Mouse (Mus musculus): ENCODE data around the gene Cuedc2. TPM values are rescaled to one million over a fixed set of nuclear protein-coding genes. Genes with fewer than 3 reads are reported as not detected.
A peak's percentile ranks its signal among the peaks of the same experiment; 100 is the strongest.

Cuedc2 gene
- total and polyA plus RNA-seq, 3 experiments: 251 to 302 (median 297) TPM

DNA sequence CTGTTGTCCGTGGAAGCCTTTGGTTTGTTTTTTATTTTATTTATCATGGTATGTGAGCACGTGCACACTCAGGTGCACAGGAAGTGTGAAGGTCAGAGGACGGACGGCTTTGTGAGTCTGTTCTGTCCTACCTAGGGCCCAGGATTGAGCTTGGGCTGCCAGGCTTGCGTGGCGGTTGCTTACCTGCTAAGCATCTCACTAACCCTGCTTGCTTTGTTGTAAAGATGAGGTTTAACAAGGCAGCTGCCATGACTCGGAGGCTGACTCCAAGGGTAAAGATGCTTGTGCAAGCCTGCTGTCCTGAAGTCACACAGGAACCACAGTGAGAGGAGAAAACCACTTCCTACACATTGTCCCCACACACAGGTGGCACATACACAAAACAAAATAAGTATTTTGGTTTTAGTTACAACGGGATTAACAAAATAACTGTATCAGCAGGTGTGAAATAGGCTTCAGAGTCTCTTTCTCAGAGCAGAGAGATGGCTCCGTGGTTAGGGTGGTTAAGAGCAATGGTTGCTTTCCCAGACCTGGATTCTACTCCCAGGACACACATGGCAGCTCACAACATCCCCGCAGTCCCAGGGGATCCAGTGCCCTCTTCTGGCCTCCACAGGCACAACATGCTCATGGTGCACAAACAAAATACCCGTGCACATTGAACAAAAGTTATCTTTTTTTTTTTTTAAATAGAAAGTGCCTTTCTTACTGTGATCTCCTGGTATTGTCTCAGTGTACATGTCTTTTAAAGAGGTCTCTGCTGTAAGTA lies 56.2 kb downstream of the Cuedc2 start:
- H3K79me2 ChIP-seq (ENCODE audit: control insufficient read depth, insufficient read depth, low read length, poor library complexity): no peaks in the 10 kb centered on the region
- no peak overlapping the region for H3K27ac ChIP-seq (ENCODE audit: control insufficient read depth, low read depth, low read length)
- no peaks in the 10 kb centered on the region for H3K4me1 ChIP-seq (ENCODE audit: control insufficient read depth in 1 of 2, insufficient read depth in 2 of 2, low read length in 2 of 2)
- TF ChIP-seq SMC3 (IDR thresholded peaks at IDR 0.05; ENCODE audit: low read depth, low read length) (peak; percentile 36), ZMIZ1 (IDR thresholded peaks at IDR 0.05; ENCODE audit: low read depth, low read length) (no peak), RAD21 (IDR thresholded peaks at IDR 0.05; ENCODE audit: low read depth, low read length) (peak; percentile 23), ZNF384 (IDR thresholded peaks at IDR 0.05; ENCODE audit: low read depth, low read length) (no peak), CTCF (IDR thresholded peaks at IDR 0.05 in 2 of 3, conservative IDR thresholded peaks at IDR 0.05 in 1 of 3; ENCODE audit: control insufficient read depth in 1 of 3, insufficient read depth in 1 of 3, low read depth in 2 of 3, low read length in 3 of 3, poor library complexity in 1 of 3, severe bottlenecking in 1 of 3) (peak; percentile 44 to 59 (median 49)), E2F4 (IDR thresholded peaks at IDR 0.05; ENCODE audit: borderline replicate concordance, low read depth, low read length) (no peak)
- no peak overlapping the region for H3K4me3 ChIP-seq (ENCODE audit: control insufficient read depth in 1 of 2, insufficient read depth in 1 of 2, low read depth in 2 of 2, low read length in 2 of 2)
- no peaks in the 10 kb centered on the region for H3K27me3 ChIP-seq (ENCODE audit: control insufficient read depth in 1 of 2, insufficient read depth in 2 of 2, low read length in 2 of 2)
- peaks cover 0 to 2% of the 10 kb centered on the region in 2 experiments; a peak in 2 of 4 replicates for H3K36me3 ChIP-seq (ENCODE audit: control insufficient read depth in 1 of 2, insufficient read depth in 2 of 2, low read length in 2 of 2)
- H3K9ac ChIP-seq (ENCODE audit: control insufficient read depth, low read depth, low read length, poor library complexity, severe bottlenecking): no peak overlapping the region
- DNase-seq (ENCODE audit: low read depth, low spot score): peak; percentile 27
- H3K9me3 ChIP-seq (replicated peaks; ENCODE audit: insufficient read depth, low read length): no peaks in the 10 kb centered on the region

Other genes with a start within 250 kb of the Cuedc2 start
- gene Elovl3, start 206.8 kb downstream of the Cuedc2 start, total RNA-seq (2012; rRNA removed): 1.2 and 1.4 TPM in 2 replicates
- 1 to 10 TPM in 1 of 2 experiments, not detected in 1; 2.3 TPM for gene Elovl3, start 206.8 kb downstream of the Cuedc2 start, polyA plus RNA-seq (2012; ENCODE audit: insufficient read depth in 1 of 2, insufficient read length in 2 of 2, low read depth in 1 of 2, low replicate concordance in 2 of 2, missing spikeins in 1 of 2)
- gene Pitx3, start 190.4 kb downstream of the Cuedc2 start, total RNA-seq (2012; rRNA removed): 0.08 and 0.10 TPM in 2 replicates
- gene Pitx3, start 190.4 kb downstream of the Cuedc2 start, polyA plus RNA-seq (2012; ENCODE audit: insufficient read depth in 1 of 2, insufficient read length in 2 of 2, low read depth in 1 of 2, low replicate concordance in 2 of 2, missing spikeins in 1 of 2): under 1 TPM in 1 of 2 experiments, not detected in 1; 0.28 TPM
- gene Gbf1, start 186.2 kb downstream of the Cuedc2 start, total RNA-seq (2012; rRNA removed): 20.1 and 23.7 TPM in 2 replicates
- gene Gbf1, start 186.2 kb downstream of the Cuedc2 start, polyA plus RNA-seq (2012; ENCODE audit: insufficient read depth in 1 of 2, insufficient read length in 2 of 2, low read depth in 1 of 2, low replicate concordance in 2 of 2, missing spikeins in 1 of 2): 100 to 1,000 TPM in 1 of 2 experiments, 10 to 100 TPM in 1; 54.1 to 400 TPM
- gene Nfkb2, start 34.4 kb downstream of the Cuedc2 start, total RNA-seq (2012; rRNA removed): 25.3 and 27.2 TPM in 2 replicates
- gene Nfkb2, start 34.4 kb downstream of the Cuedc2 start, polyA plus RNA-seq (2012; ENCODE audit: insufficient read depth in 1 of 2, insufficient read length in 2 of 2, low read depth in 1 of 2, low replicate concordance in 2 of 2, missing spikeins in 1 of 2): 10 to 100 TPM in 1 of 2 experiments, not detected in 1; 43.0 TPM
- 1.9 and 4.5 TPM in 2 replicates for gene Psd, start 11.5 kb downstream of the Cuedc2 start, total RNA-seq (2012; rRNA removed)
- 10 to 100 TPM in 1 of 2 experiments, not detected in 1; 17.2 TPM for gene Psd, start 11.5 kb downstream of the Cuedc2 start, polyA plus RNA-seq (2012; ENCODE audit: insufficient read depth in 1 of 2, insufficient read length in 2 of 2, low read depth in 1 of 2, low replicate concordance in 2 of 2, missing spikeins in 1 of 2)
- 12.1 and 12.7 TPM in 2 replicates for gene Fbxl15, start 10.5 kb downstream of the Cuedc2 start, total RNA-seq (2012; rRNA removed)
- 10 to 100 TPM in 1 of 2 experiments, not detected in 1; 13.2 TPM for gene Fbxl15, start 10.5 kb downstream of the Cuedc2 start, polyA plus RNA-seq (2012; ENCODE audit: insufficient read depth in 1 of 2, insufficient read length in 2 of 2, low read depth in 1 of 2, low replicate concordance in 2 of 2, missing spikeins in 1 of 2)
- 4.7 and 5.5 TPM in 2 replicates for gene Mfsd13a, start 2.4 kb upstream of the Cuedc2 start, total RNA-seq (2012; rRNA removed)
- gene Mfsd13a, start 2.4 kb upstream of the Cuedc2 start, polyA plus RNA-seq (2012; ENCODE audit: insufficient read depth in 1 of 2, insufficient read length in 2 of 2, low read depth in 1 of 2, low replicate concordance in 2 of 2, missing spikeins in 1 of 2): 10 to 100 TPM in 1 of 2 experiments, not detected in 1; 45.9 TPM
- 0.50 and 0.78 TPM in 2 replicates for gene 2310034G01Rik, start 11.6 kb upstream of the Cuedc2 start, total RNA-seq (2012; rRNA removed)
- gene 2310034G01Rik, start 11.6 kb upstream of the Cuedc2 start, polyA plus RNA-seq (2012; ENCODE audit: insufficient read depth in 1 of 2, insufficient read length in 2 of 2, low read depth in 1 of 2, low replicate concordance in 2 of 2, missing spikeins in 1 of 2): under 1 TPM in 1 of 2 experiments, not detected in 1; 0.95 TPM
- 140 TPM in 2 replicates for gene Actr1a, start 57.0 kb upstream of the Cuedc2 start, total RNA-seq (2012; rRNA removed)
- 100 to 1,000 TPM; 193 to 530 TPM for gene Actr1a, start 57.0 kb upstream of the Cuedc2 start, polyA plus RNA-seq (2012; ENCODE audit: insufficient read depth in 1 of 2, insufficient read length in 2 of 2, low read depth in 1 of 2, low replicate concordance in 2 of 2, missing spikeins in 1 of 2)
- gene Sufu, start 58.2 kb upstream of the Cuedc2 start, total RNA-seq (2012; rRNA removed): 11.4 and 13.7 TPM in 2 replicates
- 10 to 100 TPM in 1 of 2 experiments, not detected in 1; 42.5 TPM for gene Sufu, start 58.2 kb upstream of the Cuedc2 start, polyA plus RNA-seq (2012; ENCODE audit: insufficient read depth in 1 of 2, insufficient read length in 2 of 2, low read depth in 1 of 2, low replicate concordance in 2 of 2, missing spikeins in 1 of 2)
- 19.1 and 21.2 TPM in 2 replicates for gene Trim8, start 163.0 kb upstream of the Cuedc2 start, total RNA-seq (2012; rRNA removed)
- gene Trim8, start 163.0 kb upstream of the Cuedc2 start, polyA plus RNA-seq (2012; ENCODE audit: insufficient read depth in 1 of 2, insufficient read length in 2 of 2, low read depth in 1 of 2, low replicate concordance in 2 of 2, missing spikeins in 1 of 2): 10 to 100 TPM in 1 of 2 experiments, not detected in 1; 57.2 TPM
- 62.4 and 74.8 TPM in 2 replicates for gene Arl3, start 234.5 kb upstream of the Cuedc2 start, total RNA-seq (2012; rRNA removed)
- 100 to 1,000 TPM in 1 of 2 experiments, not detected in 1; 123 TPM for gene Arl3, start 234.5 kb upstream of the Cuedc2 start, polyA plus RNA-seq (2012; ENCODE audit: insufficient read depth in 1 of 2, insufficient read length in 2 of 2, low read depth in 1 of 2, low replicate concordance in 2 of 2, missing spikeins in 1 of 2)
- 16.1 and 20.3 TPM in 2 replicates for gene Sfxn2, start 234.7 kb upstream of the Cuedc2 start, total RNA-seq (2012; rRNA removed)
- gene Sfxn2, start 234.7 kb upstream of the Cuedc2 start, polyA plus RNA-seq (2012; ENCODE audit: insufficient read depth in 1 of 2, insufficient read length in 2 of 2, low read depth in 1 of 2, low replicate concordance in 2 of 2, missing spikeins in 1 of 2): 10 to 100 TPM; 21.2 to 36.6 TPM

All from MEL (cell line).